Mouse (Mus musculus): ENCODE data around the gene Tcp11l2. TPM values are rescaled to one million over a fixed set of nuclear protein-coding genes. Genes with fewer than 3 reads are reported as not detected.

Tcp11l2 gene
- polyA plus RNA-seq (2014; fragmentation: Nextera tagmentation; extraction: Ambion mirVana): 33.8 and 34.0 TPM in 2 replicates

DNA sequence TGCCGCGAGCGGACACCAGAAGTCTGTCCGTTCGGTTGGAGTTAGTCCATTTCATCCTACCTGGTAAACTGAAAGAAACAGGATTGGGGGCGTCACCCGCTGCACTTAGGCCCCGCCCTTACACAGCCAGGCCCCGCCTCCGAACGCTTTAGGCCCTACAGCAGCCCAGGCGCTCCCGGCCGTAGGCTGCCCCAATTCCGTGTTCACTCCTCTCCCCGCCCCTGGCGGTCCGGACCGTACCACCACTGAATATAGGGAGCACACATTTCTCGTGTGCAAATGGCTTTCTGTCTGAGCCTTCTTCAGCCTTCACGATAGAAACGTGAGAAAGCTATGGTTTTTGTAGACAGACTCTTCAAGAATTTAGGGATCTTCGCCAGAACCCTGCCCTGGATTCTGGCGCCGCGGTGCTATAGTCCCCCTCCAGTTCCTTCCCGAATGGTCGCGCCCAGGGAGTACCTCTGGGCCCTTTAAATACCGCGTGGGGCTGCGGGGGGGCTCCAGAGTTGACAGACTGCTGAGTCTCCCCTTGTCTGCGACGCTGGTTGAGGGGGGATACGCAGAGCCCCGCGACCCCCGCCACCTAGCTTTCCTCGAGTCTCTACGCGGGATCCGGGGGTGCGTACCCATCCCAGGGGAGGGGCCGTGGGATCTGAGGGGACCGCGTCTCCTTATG is at the start of gene Tcp11l2:
Gene Tcp11l2 (plus strand): TSS at position 232 of the 676 bp plus-strand sequence.
- no peaks in the 10 kb centered on the region for H3K9me3 ChIP-seq (ENCODE audit: control insufficient read depth, low read length)
- 0 out of 2 replicates have a peak, but pooled peaks cover 5% of the 10 kb centered on the region for H3K4me1 ChIP-seq (ENCODE audit: control insufficient read depth, insufficient read depth, low read length)
- H3K9ac ChIP-seq (replicated peaks; ENCODE audit: low read depth, low read length): peak within 1 kb of the TSS; percentile 76
- ATAC-seq (ENCODE audit: low read depth): peak; percentile 99
- peak within 1 kb of the TSS; percentile 67 for H3K4me2 ChIP-seq (ENCODE audit: low read depth, low read length)
- peaks cover 3% of the 10 kb centered on the region; the same call in 1 of the 2 replicates for H3K27me3 ChIP-seq (ENCODE audit: control insufficient read depth, insufficient read depth, low read length)
- peak within 1 kb of the TSS; percentile 73 for H3K27ac ChIP-seq (ENCODE audit: low read depth, low read length)
- peak within 1 kb of the TSS; percentile 97 for H3K4me3 ChIP-seq (ENCODE audit: low read depth, low read length)
- under 1% methylated on average over 46 of the region's 46 CpGs for WGBS
- no peaks in the 10 kb centered on the region for H3K36me3 ChIP-seq (ENCODE audit: control insufficient read depth, insufficient read depth, low read length)

- Histone ChIP-seq H3K36me3 (ENCODE audit: control insufficient read depth, insufficient read depth, low read length) (peaks cover 21% of the 10 kb centered on the region), H3K27me3 (ENCODE audit: control insufficient read depth, insufficient read depth, low read length) (no peaks in the 10 kb centered on the region), H3K27ac (ENCODE audit: low read depth, low read length) (no peak overlapping the region), H3K4me3 (ENCODE audit: low read depth, low read length) (no peak overlapping the region), H3K4me1 (ENCODE audit: control insufficient read depth, insufficient read depth, low read length) (peaks cover 23% of the 10 kb centered on the region), H3K9me3 (ENCODE audit: control insufficient read depth, low read length) (no peaks in the 10 kb centered on the region), H3K4me2 (ENCODE audit: low read depth, low read length) (no peak overlapping the region), H3K9ac (replicated peaks; ENCODE audit: low read depth, low read length) (no peak overlapping the region)
- ATAC-seq (ENCODE audit: low read depth): no peak
- WGBS: 81% methylated on average over 5 of the region's 5 CpGs
Measured at GRCm38 (mm10) chr10:84527070-84527469, 49.4 kb upstream of the Tcp11l2 start.

DNA sequence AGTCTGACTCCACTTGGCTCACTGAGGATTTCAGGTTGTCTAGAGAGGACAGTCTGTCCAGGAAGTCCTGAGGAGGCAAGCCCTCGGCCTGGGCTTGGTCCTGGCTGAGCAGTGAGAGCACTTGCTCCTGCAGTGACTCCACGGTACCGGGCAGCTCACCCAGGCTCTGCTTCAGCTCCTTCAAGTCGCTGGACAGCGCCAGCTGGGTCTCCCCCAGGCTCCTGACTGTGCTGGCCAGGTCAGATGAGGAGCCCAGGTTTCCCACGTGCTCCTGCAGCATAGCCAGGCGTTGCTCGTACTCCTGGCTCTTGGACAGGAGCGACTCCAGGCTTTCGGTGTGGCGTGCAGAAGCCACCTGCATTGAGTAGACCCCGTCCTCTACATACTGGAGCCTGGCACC is 48.8 kb upstream of the Tcp11l2 start:
- ATAC-seq (ENCODE audit: low read depth): no peak
- Histone ChIP-seq H3K9me3 (ENCODE audit: control insufficient read depth, low read length) (no peaks in the 10 kb centered on the region), H3K4me1 (ENCODE audit: control insufficient read depth, insufficient read depth, low read length) (peaks cover 29% of the 10 kb centered on the region), H3K4me2 (ENCODE audit: low read depth, low read length) (no peak overlapping the region), H3K36me3 (ENCODE audit: control insufficient read depth, insufficient read depth, low read length) (peaks cover 21% of the 10 kb centered on the region), H3K27ac (ENCODE audit: low read depth, low read length) (no peak overlapping the region), H3K27me3 (ENCODE audit: control insufficient read depth, insufficient read depth, low read length) (no peaks in the 10 kb centered on the region), H3K4me3 (ENCODE audit: low read depth, low read length) (no peak overlapping the region), H3K9ac (replicated peaks; ENCODE audit: low read depth, low read length) (no peak overlapping the region)
- WGBS: 88% methylated on average over 12 of the region's 12 CpGs

- peak overlapping the region; percentile 77; the same call in 1 of the 2 replicates for H3K4me2 ChIP-seq (ENCODE audit: low read depth, low read length)
- H3K9ac ChIP-seq (replicated peaks; ENCODE audit: low read depth, low read length): no peak overlapping the region
- H3K27ac ChIP-seq (ENCODE audit: low read depth, low read length): no peak overlapping the region
- peaks cover 15% of the 10 kb centered on the region for H3K36me3 ChIP-seq (ENCODE audit: control insufficient read depth, insufficient read depth, low read length)
- no peak for ATAC-seq (ENCODE audit: low read depth)
- no peaks in the 10 kb centered on the region for H3K9me3 ChIP-seq (ENCODE audit: control insufficient read depth, low read length)
- H3K4me3 ChIP-seq (ENCODE audit: low read depth, low read length): no peak overlapping the region
- H3K27me3 ChIP-seq (ENCODE audit: control insufficient read depth, insufficient read depth, low read length): no peaks in the 10 kb centered on the region
- 86% methylated on average over 8 of the region's 8 CpGs for WGBS
- H3K4me1 ChIP-seq (ENCODE audit: control insufficient read depth, insufficient read depth, low read length): peaks cover 31% of the 10 kb centered on the region
Measured at GRCm38 (mm10) chr10:84530388-84530787, 46.0 kb upstream of the Tcp11l2 start.

DNA sequence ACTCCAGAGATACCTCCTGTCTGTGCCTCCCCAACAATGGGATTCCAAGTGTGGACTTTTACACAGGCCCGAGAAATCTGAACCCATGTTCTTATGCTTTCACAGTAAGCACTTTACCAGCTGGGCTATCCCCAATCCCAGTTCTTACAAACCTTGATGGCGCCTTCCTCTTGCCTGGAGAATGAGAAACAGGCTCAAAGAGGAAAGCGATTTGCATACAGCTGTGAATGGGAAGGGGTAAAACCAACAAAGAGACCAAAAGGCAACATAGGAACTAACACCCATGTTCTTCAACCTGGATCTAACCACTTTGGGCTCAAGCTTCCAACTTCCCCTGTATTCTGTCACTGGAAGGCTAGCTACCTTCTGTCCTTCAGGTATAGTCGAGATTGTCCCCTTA is 44.9 kb upstream of the Tcp11l2 start:
- peaks cover 31% of the 10 kb centered on the region for H3K4me1 ChIP-seq (ENCODE audit: control insufficient read depth, insufficient read depth, low read length)
- H3K9ac ChIP-seq (replicated peaks; ENCODE audit: low read depth, low read length): no peak overlapping the region; the same call in 1 of the 2 replicates
- no peak overlapping the region for H3K27ac ChIP-seq (ENCODE audit: low read depth, low read length)
- peak overlapping the region; percentile 77 for H3K4me2 ChIP-seq (ENCODE audit: low read depth, low read length)
- H3K27me3 ChIP-seq (ENCODE audit: control insufficient read depth, insufficient read depth, low read length): no peaks in the 10 kb centered on the region
- H3K36me3 ChIP-seq (ENCODE audit: control insufficient read depth, insufficient read depth, low read length): peaks cover 11% of the 10 kb centered on the region
- 75% methylated on average over 4 of the region's 4 CpGs for WGBS
- H3K9me3 ChIP-seq (ENCODE audit: control insufficient read depth, low read length): no peaks in the 10 kb centered on the region
- H3K4me3 ChIP-seq (ENCODE audit: low read depth, low read length): peak overlapping the region; percentile 1; the same call in 1 of the 2 replicates
- no peak for ATAC-seq (ENCODE audit: low read depth)

- Histone ChIP-seq H3K4me1 (ENCODE audit: control insufficient read depth, insufficient read depth, low read length) (peaks cover 31% of the 10 kb centered on the region), H3K4me2 (ENCODE audit: low read depth, low read length) (peak overlapping the region; percentile 77), H3K4me3 (ENCODE audit: low read depth, low read length) (peak overlapping the region; percentile 87), H3K27me3 (ENCODE audit: control insufficient read depth, insufficient read depth, low read length) (no peaks in the 10 kb centered on the region), H3K9me3 (ENCODE audit: control insufficient read depth, low read length) (no peaks in the 10 kb centered on the region), H3K27ac (ENCODE audit: low read depth, low read length) (no peak overlapping the region), H3K9ac (replicated peaks; ENCODE audit: low read depth, low read length) (peak overlapping the region; percentile 92), H3K36me3 (ENCODE audit: control insufficient read depth, insufficient read depth, low read length) (peaks cover 8% of the 10 kb centered on the region)
- no peak for ATAC-seq (ENCODE audit: low read depth)
- WGBS: 65% methylated on average over 16 of the region's 16 CpGs
Measured at GRCm38 (mm10) chr10:84532191-84532889, 44.1 kb upstream of the Tcp11l2 start.

DNA sequence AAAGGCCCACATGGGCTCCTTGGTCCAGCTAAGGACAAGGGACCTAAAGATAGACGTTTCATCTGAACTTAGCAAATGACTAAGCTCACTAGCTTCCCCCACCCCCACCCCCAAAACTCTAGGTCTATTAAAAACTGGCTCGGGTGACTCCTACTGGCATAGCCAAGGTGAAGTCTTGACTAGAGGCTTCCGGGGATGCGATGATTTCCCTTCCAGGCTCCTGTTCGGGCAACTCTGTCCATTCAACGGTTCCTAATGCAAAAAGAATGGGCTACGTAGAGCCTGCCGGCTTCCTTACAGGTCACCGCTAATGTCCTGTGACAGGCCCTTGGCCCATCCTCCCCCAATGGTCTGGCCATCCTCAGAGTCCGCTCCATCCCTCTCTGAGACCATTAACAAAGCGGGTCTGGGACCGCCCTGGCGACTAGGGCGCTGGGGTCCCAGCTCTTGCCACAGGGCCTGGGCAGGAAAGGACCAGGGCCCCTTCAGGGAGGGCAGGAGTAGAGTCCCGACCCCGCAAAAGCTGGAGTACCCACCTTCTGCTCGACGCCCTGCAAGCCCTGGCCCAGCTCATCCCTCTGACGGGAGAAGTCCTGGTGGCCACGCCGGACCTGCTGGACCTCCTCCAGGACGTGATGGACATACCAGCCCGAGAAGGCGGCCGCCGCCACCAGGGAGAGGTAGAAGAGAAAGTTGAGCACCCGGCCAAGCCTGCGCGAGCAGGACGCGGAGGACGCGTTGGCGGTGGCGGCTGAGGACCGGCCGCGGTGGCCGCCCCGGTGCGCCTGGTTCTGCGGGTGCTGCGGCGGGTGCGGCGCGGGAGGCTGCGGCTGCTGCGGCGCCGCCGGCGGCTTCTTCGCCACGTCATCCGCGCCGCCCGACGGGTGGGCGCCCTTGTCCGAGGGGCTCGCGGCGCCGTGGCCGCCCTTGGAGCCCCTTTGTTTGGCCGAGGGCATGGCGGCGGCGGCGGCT is 43.2 kb upstream of the Tcp11l2 start:
- under 1% methylated on average over 64 of the region's 72 CpGs for WGBS
- peaks cover 31% of the 10 kb centered on the region for H3K4me1 ChIP-seq (ENCODE audit: control insufficient read depth, insufficient read depth, low read length)
- H3K36me3 ChIP-seq (ENCODE audit: control insufficient read depth, insufficient read depth, low read length): no peaks in the 10 kb centered on the region
- no peaks in the 10 kb centered on the region for H3K27me3 ChIP-seq (ENCODE audit: control insufficient read depth, insufficient read depth, low read length)
- peak overlapping the region; percentile 77 for H3K4me2 ChIP-seq (ENCODE audit: low read depth, low read length)
- H3K9me3 ChIP-seq (ENCODE audit: control insufficient read depth, low read length): no peaks in the 10 kb centered on the region
- peak; percentile 65 for ATAC-seq (ENCODE audit: low read depth)
- H3K4me3 ChIP-seq (ENCODE audit: low read depth, low read length): peak overlapping the region; percentile 87
- H3K9ac ChIP-seq (replicated peaks; ENCODE audit: low read depth, low read length): peak overlapping the region; percentile 92
- peak overlapping the region; percentile 86 for H3K27ac ChIP-seq (ENCODE audit: low read depth, low read length)

- Histone ChIP-seq H3K36me3 (ENCODE audit: control insufficient read depth, insufficient read depth, low read length) (no peaks in the 10 kb centered on the region), H3K4me1 (ENCODE audit: control insufficient read depth, insufficient read depth, low read length) (peaks cover 31% of the 10 kb centered on the region), H3K9ac (replicated peaks; ENCODE audit: low read depth, low read length) (peak within 1 kb of the TSS; percentile 92), H3K9me3 (ENCODE audit: control insufficient read depth, low read length) (no peaks in the 10 kb centered on the region), H3K4me2 (ENCODE audit: low read depth, low read length) (peak within 1 kb of the TSS; percentile 77), H3K27ac (ENCODE audit: low read depth, low read length) (peak within 1 kb of the TSS; percentile 86), H3K27me3 (ENCODE audit: control insufficient read depth, insufficient read depth, low read length) (no peaks in the 10 kb centered on the region), H3K4me3 (ENCODE audit: low read depth, low read length) (peak within 1 kb of the TSS; percentile 87)
- 2% methylated on average over 21 of the region's 64 CpGs for WGBS
- ATAC-seq (ENCODE audit: low read depth): peak; percentile 92
Measured at GRCm38 (mm10) chr10:84533912-84534671, 42.3 kb upstream of the Tcp11l2 start, which contains the start of gene Ckap4. Ckap4 (minus strand) TSS chr10:84534062.

All from neural tube, embryonic 14.5 days (tissue).